Mouse (Mus musculus): ENCODE measurements around the gene Cdc27.

- TF ChIP-seq POLR2A (IDR thresholded peaks at IDR 0.05; ENCODE audit: borderline replicate concordance, control insufficient read depth, low read depth, low read length) (no peak), CTCF (IDR thresholded peaks at IDR 0.05; ENCODE audit: control insufficient read depth, insufficient read depth, low read length) (no peak)
Observed at GRCm38 (mm10) chr11:104481971-104482370, 68.4 kb downstream of the Cdc27 start.
